Mouse (Mus musculus): ENCODE results near the gene Trappc4.
"Not testable (repeated sequence)": the region's sequence is repeated elsewhere in the genome, so short reads cannot be mapped to it uniquely, and the experiment has no call there.

Trappc4 gene

GRCm38 (mm10) chr9:44406906-44407751 is at the start of gene Trappc4, which contains the start of gene Rps25:
Trappc4 (minus strand) TSS chr9:44407600.
Rps25 (plus strand) TSS chr9:44407139.
- peak; percentile 95 to 96 for DNase-seq (ENCODE audit: low spot score in 2 of 2)

GRCm38 (mm10) chr9:44454891-44455220 is 47.5 kb upstream of the Trappc4 start, which contains the start of gene Upk2:
Upk2 (minus strand) TSS chr9:44454976.
- no peak for DNase-seq (ENCODE audit: low spot score in 2 of 2)

GRCm38 (mm10) chr9:44454132-44454890 is 46.9 kb upstream of the Trappc4 start:
- DNase-seq (ENCODE audit: low spot score in 2 of 2), result peak; percentile 87 to 94

- no peak for DNase-seq (ENCODE audit: low spot score in 2 of 2)
These were observed 43.0 kb upstream of the Trappc4 start for GRCm38 (mm10) chr9:44450387-44450786.

- DNase-seq (ENCODE audit: low spot score in 2 of 2), result not testable (repeated sequence)
These were observed 37.1 kb upstream of the Trappc4 start for GRCm38 (mm10) chr9:44444402-44445025.

- DNase-seq (ENCODE audit: low spot score in 2 of 2), result no peak
These were observed 33.6 kb upstream of the Trappc4 start, which contains the start of gene Foxr1 for GRCm38 (mm10) chr9:44440961-44441360. Foxr1 (minus strand) TSS chr9:44441136.

GRCm38 (mm10) chr9:44435747-44436146 is 28.3 kb upstream of the Trappc4 start:
- no peak for DNase-seq (ENCODE audit: low spot score in 2 of 2)

GRCm38 (mm10) chr9:44432577-44433185 is 25.3 kb upstream of the Trappc4 start:
- no peak for DNase-seq (ENCODE audit: low spot score in 2 of 2)

- no peak for DNase-seq (ENCODE audit: low spot score in 2 of 2)
These were observed 16.2 kb upstream of the Trappc4 start for GRCm38 (mm10) chr9:44423576-44423975.

- no peak for DNase-seq (ENCODE audit: low spot score in 2 of 2)
These were observed 13.0 kb upstream of the Trappc4 start for GRCm38 (mm10) chr9:44420280-44420898.

- DNase-seq (ENCODE audit: low spot score in 2 of 2), result not testable (repeated sequence)
These were observed 12.3 kb upstream of the Trappc4 start for GRCm38 (mm10) chr9:44419730-44420129.

- no peak for DNase-seq (ENCODE audit: low spot score in 2 of 2)
These were observed 11.4 kb upstream of the Trappc4 start, which contains the start of gene Ccdc84 for GRCm38 (mm10) chr9:44418519-44419385. Ccdc84 (minus strand) TSS chr9:44418569.

GRCm38 (mm10) chr9:44417892-44418363 is 10.5 kb upstream of the Trappc4 start:
- DNase-seq (ENCODE audit: low spot score in 2 of 2), result peak; percentile 96 to 97

GRCm38 (mm10) chr9:44417156-44417891 is 9.9 kb upstream of the Trappc4 start:
- DNase-seq (ENCODE audit: low spot score in 2 of 2), result peak in 1 of 2 experiments; percentile 44

- DNase-seq (ENCODE audit: low spot score in 2 of 2), result no peak
These were observed 5.4 kb upstream of the Trappc4 start for GRCm38 (mm10) chr9:44412781-44413180.

- DNase-seq (ENCODE audit: low spot score in 2 of 2), result no peak
These were observed 4.9 kb upstream of the Trappc4 start for GRCm38 (mm10) chr9:44412306-44412705.

GRCm38 (mm10) chr9:44411601-44412130 is 4.3 kb upstream of the Trappc4 start:
- DNase-seq (ENCODE audit: low spot score in 2 of 2), result no peak

GRCm38 (mm10) chr9:44410647-44411336 is 3.4 kb upstream of the Trappc4 start:
- DNase-seq (ENCODE audit: low spot score in 2 of 2), result no peak

Measured in right cerebral cortex, postnatal 10 days (tissue).